Mouse (Mus musculus) liver, embryonic 14.5 days (tissue): ENCODE results near the gene Spout1.

Experiments
- CTCF ChIP-seq: IDR thresholded peaks from 2 replicates; pipeline ENCODE4 v1.5.1; 2016; ENCODE audit warnings: antibody characterized with exemption, low read depth, control low read depth
- EP300 ChIP-seq: IDR thresholded peaks from 2 replicates; pipeline ENCODE4 v1.6.1; 2016; ENCODE audit warnings: antibody characterized with exemption, low read depth

GRCm38 (mm10) chr2:30152616-30153015 is 25.6 kb downstream of the Spout1 start:
- TF ChIP-seq EP300 (no peak), CTCF (no peak)
